Mouse (Mus musculus) megakaryocyte progenitor cell, adult 5-6 weeks (primary cell): ENCODE measurements around the gene Frmd6. TPM values are rescaled to one million over a fixed set of nuclear protein-coding genes. Genes with fewer than 3 reads are reported as not detected.

Source experiments
- ATAC-seq: replicated peaks from 2 replicates; pipeline ENCODE4 v1.8.0; 2016; ENCODE audit warnings: mild to moderate bottlenecking, moderate TSS enrichment, inconsistent platforms; ENCODE audit not compliant: poor library complexity
- total RNA-seq, 2 experiments: library from RNA; stranded (forward) in 1 of 2; stranded (reverse) in 1 of 2; fragments of 157-497, 149-512 nt in 1 of 2; fragments of 200-1000 nt in 1 of 2; gene quantifications; 2 replicates each; pipeline versions ENCODE4 v1.2.3 to v1.2.4; 2015 to 2017

Gene Frmd6
- total RNA-seq, 2 experiments from 2014 or later = 3.9 to 8.8 TPM

DNA sequence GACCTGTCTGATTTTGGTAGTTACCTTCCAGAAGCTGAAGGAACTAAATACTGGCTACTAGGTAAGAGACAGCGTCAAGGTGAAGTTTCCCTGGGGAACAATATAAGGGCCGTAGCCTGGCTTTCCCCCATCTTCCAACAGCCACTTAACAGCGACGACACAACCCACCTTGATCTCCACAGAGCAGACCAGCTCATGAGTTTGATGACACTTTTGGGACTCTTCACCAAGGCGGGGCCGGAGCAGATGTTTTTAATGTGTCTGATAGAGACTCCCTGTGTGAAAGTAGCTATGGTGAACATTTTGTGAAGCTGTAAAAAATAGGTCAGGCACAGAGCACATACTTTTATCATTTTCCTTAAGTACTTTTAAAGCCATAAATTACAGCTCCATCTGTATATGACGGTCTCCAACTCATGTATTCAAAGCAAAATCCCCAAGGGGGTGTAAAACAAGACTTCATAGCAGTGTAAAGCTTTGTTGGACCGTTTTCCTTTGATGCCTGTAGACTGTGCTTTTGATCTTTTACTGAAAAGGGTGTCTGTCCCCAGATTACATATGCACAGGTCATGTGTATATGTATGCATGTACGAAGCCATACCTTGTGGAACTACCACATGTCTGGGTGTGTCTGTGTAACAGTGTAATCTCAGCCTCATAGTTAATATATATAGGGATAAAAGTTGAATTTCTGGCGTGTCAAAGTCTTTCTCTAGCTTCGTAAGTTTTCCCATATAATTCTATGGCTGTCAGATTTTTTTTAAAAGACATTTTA is 24.4 kb downstream of the Frmd6 start:
- no peak for ATAC-seq

DNA sequence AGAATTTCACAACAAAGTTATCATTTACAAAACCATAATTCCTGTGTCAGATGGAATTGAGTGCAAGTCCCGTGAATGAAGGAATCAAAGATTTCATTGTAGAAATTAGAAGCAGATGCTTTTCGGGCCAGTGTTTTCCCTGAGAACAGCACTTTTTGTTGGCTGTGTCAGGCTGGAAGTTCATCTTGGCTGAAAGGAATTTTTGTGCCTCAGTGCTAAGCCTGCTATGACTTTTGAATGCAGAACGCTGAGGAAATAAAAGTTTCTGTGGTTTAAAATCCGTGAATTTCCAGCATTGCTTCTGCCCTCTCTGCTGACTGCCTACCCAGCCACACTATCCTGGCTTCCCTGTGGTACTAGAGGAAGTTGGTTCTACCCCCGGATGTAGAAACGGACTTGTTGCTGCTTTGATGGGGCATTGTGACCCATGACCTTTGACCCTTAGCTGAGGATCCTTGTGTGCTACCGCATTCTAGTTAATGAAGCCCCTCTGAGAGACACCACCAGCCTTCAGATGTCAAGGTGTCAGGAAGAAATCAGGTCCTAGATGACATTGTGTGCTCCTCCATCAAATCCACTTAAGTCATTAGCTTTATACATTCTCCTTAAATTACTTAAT is 26.1 kb downstream of the Frmd6 start:
- ATAC-seq = no peak

GRCm38 (mm10) chr12:70853026-70853425 is 27.7 kb downstream of the Frmd6 start:
- no peak for ATAC-seq

- peak; percentile 48; the same call in 1 of the 2 replicates for ATAC-seq
Observed at GRCm38 (mm10) chr12:70855678-70856077, 30.4 kb downstream of the Frmd6 start.

GRCm38 (mm10) chr12:70856776-70857175 is 31.5 kb downstream of the Frmd6 start:
- no peak for ATAC-seq

DNA sequence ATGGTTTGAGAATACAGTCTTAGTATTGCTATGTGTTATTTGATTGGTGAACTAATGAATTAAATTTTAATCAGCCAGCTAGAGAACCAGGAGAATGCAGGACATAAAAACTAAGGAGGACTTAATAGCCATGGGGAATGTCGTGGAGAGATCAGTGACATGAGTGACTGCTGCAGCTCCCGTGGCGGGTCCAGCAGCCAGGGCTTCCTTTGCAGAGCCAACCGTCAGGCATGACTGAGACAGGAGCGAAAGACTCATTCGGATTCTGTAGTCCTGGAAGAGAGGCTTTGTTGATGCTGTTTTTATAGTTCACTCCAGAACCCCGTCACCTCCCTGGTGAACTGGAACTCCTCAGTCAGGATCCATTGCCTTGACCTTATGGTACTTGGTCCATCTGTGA is 38.0 kb downstream of the Frmd6 start:
- no peak for ATAC-seq

DNA sequence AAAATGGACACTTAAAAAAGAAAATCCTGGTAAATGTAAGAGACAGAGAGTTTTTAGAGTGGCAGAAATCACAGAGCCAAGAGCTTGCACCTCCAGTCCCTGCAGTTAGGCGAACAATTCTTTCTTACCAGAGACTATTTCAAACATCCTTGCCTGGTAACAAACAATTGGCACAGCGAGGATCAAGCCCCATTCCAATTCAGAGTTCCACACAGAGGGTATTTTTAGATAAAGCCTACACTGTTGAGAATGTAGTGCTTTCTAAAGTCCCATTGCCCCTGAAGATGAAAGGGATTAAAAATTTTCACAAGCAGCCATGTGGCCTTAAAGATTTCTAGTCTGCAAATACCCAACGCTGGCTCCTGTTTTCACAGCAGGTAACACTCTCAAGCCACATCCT is 42.5 kb downstream of the Frmd6 start:
- no peak for ATAC-seq

- no peak for ATAC-seq
Observed at GRCm38 (mm10) chr12:70868190-70868987, 43.1 kb downstream of the Frmd6 start.

GRCm38 (mm10) chr12:70868988-70869291 is 43.6 kb downstream of the Frmd6 start:
- ATAC-seq = no peak

DNA sequence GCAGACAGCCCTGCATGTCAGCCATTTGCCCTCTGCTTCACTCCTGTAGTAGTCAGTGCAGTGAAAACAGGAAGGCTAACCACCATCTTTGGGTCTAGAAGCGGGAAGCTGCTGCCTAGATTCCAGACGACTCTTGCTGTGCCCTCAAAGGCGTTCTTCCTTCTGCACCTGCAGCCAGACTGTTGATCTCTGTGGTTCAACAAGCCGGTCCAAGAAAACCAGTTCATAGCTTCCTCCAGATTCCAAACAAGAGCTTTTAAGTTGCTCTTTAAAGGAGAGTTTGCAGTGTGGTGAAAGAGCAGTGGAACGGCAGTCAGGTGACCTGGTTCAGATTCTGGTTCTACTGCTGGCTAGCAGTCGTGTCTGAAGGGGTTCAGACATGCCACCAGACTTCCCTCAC is 48.2 kb downstream of the Frmd6 start:
- no peak for ATAC-seq

- ATAC-seq = no peak
Observed at GRCm38 (mm10) chr12:70876270-70876998, 51.1 kb downstream of the Frmd6 start.

- no peak for ATAC-seq
Observed at GRCm38 (mm10) chr12:70877926-70878710, 52.8 kb downstream of the Frmd6 start.

GRCm38 (mm10) chr12:70880396-70880975 is 55.2 kb downstream of the Frmd6 start:
- no peak for ATAC-seq

DNA sequence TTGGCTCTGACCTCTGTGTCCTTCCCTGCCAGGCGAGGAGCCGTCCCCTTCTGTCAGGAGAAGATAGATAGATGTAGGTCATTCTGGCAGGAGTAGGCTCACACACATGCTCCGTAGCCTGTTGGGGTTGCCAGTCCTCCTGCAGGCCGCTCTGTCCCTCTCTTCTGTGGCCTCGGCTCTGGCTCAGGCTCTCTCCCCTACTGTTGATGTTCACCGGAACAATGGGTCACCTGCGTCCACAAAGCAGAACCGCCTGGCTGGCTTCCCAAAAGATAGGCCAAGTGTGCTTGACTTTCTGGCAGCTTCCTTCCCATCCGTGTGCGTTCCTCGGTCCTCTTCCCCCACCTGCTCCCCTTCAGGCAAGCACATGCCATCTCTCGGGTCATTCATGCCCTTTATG is 56.0 kb downstream of the Frmd6 start:
- ATAC-seq = no peak

GRCm38 (mm10) chr12:70881854-70882253 is 56.5 kb downstream of the Frmd6 start:
- ATAC-seq = peak; percentile 64

DNA sequence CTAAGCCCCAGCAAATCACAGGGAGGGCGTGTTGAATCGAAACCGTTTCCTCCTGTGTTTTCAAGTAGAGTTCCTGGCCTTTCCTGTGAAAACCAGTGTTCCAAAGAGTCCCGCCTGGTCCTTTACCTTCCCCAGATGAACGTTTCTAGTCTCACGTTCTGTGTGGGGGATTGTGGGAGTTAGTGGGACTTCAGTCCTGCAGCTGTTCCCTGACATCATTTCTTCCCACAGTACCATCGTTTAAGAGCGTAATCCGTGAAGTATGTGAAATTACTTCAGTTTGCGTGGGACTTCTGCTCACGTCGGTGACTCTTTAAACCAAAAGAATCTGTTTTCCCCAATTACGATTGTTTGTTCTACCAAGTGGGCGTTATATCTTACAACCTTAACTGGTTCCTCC is 57.8 kb downstream of the Frmd6 start:
- no peak for ATAC-seq

- no peak for ATAC-seq
Observed at GRCm38 (mm10) chr12:70884113-70884512, 58.8 kb downstream of the Frmd6 start.

GRCm38 (mm10) chr12:70884973-70885372 is 59.7 kb downstream of the Frmd6 start:
- ATAC-seq = no peak

GRCm38 (mm10) chr12:70885576-70885975 is 60.3 kb downstream of the Frmd6 start:
- peak; percentile 72 for ATAC-seq

- ATAC-seq = no peak
Observed at GRCm38 (mm10) chr12:70890405-70890804, 65.1 kb downstream of the Frmd6 start.
